Mouse (Mus musculus) olfactory bulb, adult 2 months (tissue): Measurements from ENCODE around the gene Slc5a10. TPM values are rescaled to one million over a fixed set of nuclear protein-coding genes. Genes with fewer than 3 reads are reported as not detected.

Experiments used
- H3K27ac ChIP-seq: fragments of 200-500 bp; 2 replicates; pipeline ENCODE4 v1.5.1; 2012; ENCODE audit warnings: low read depth, low read length; ENCODE audit not compliant: insufficient read depth
- H3K4me1 ChIP-seq: fragments of 200-500 bp; 2 replicates; pipeline ENCODE4 v1.6.1; 2012; ENCODE audit warnings: low read length; ENCODE audit not compliant: control insufficient read depth, insufficient read depth
- H3K4me3 ChIP-seq: fragments of 200-500 bp; 2 replicates; pipeline ENCODE4 v1.5.1; 2012; ENCODE audit warnings: mild to moderate bottlenecking, low read depth, low read length, moderate library complexity; ENCODE audit not compliant: insufficient read depth
- CTCF ChIP-seq: fragments of 200-500 bp; IDR thresholded peaks from 2 replicates; pipeline ENCODE4 v1.5.1; 2012; ENCODE audit warnings: low read depth, mild to moderate bottlenecking, low read length, moderate library complexity; ENCODE audit not compliant: insufficient read depth
- POLR2A ChIP-seq: fragments of 200-500 bp; IDR thresholded peaks from 2 replicates; pipeline ENCODE4 v1.6.1; 2012; ENCODE audit warnings: mild to moderate bottlenecking, low read depth, low read length, moderate library complexity; ENCODE audit not compliant: insufficient read depth
- WGBS: fragments of 180-500 bp; shearing (Covaris S2); methylation state at CpG from one replicate; pipeline ENCODE4 v1.1.7; 2018; 5-methylcytosine and 5-hydroxymethylcytosine counted together
- polyA plus RNA-seq: library from polyadenylated mRNA; stranded (reverse); fragments of >200 nt; gene quantifications from 2 replicates; pipeline ENCODE4 v1.2.4, GENCODE M21; 2012; ENCODE audit warnings: low replicate concordance; ENCODE audit not compliant: missing spikeins, insufficient read depth, insufficient read length

Gene Slc5a10
- polyA plus RNA-seq, 1 experiment: not detected

DNA sequence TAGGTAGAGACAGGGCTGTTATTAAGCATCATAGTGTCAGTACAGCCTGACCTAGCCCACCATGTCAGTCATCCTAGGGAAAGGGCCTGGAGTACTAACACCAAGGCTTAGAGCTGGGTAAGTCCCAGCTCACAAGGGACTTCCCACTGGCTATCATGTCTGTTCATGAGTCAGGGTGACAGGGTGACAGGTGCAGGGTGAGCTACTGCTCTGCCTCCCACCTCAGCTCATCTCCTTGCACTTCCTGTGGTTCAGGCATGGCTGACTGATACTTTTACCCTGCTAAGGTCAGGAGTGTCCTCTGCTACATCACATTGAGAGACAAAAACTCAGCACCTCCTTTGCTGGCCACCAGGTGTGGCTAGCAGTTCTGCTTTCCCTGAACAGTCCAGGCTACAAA, 21.8 kb downstream of the Slc5a10 start:
- no peak overlapping the region for H3K27ac ChIP-seq
- peaks cover 7% of the 10 kb centered on the region; the same call in 1 of the 2 replicates for H3K4me1 ChIP-seq
- TF ChIP-seq POLR2A (no peak), CTCF (no peak)
- H3K4me3 ChIP-seq: no peak overlapping the region

- WGBS: 94% methylated on average over 5 of the region's 5 CpGs
- H3K27ac ChIP-seq: no peak overlapping the region
- no peaks in the 10 kb centered on the region for H3K4me1 ChIP-seq
- no peak for TF ChIP-seq POLR2A
- no peak for TF ChIP-seq CTCF
- H3K4me3 ChIP-seq: no peak overlapping the region
Observed at GRCm38 (mm10) chr11:61692996-61693395, 27.6 kb downstream of the Slc5a10 start.

GRCm38 (mm10) chr11:61687595-61687994, 33.0 kb downstream of the Slc5a10 start:
- no peak overlapping the region for H3K4me3 ChIP-seq
- 94% methylated on average over 2 of the region's 2 CpGs for WGBS
- no peak overlapping the region for H3K27ac ChIP-seq
- peaks cover 19% of the 10 kb centered on the region for H3K4me1 ChIP-seq
- no peak for TF ChIP-seq POLR2A
- no peak for TF ChIP-seq CTCF

DNA sequence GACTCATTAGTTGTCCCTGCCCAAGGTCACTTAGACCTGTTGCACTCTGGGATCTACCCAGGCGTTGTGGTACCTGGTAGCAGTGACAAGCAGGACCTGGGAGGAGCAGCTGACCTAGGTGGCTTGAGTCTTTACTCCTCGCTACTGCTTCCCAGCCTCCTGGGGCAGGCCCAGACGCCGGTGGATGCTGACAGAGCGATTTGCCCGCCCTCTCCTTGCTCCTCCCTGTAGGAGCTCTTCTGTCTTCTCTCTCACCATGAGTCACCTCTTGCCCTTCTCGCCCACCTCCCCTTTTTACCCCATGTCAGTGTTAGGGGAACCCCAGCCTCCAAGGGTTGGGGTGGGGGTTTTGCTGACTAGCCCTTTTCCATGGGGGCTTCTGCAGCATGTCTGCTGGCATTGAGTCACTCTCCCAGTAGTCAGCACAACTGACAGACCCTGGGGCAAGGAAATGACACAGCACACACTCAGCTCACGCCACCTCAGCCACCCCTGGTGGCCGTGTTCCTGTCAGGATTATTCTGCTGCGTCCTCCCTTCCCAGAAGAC, 33.6 kb downstream of the Slc5a10 start:
- Histone ChIP-seq H3K27ac (no peak overlapping the region), H3K4me3 (no peak overlapping the region), H3K4me1 (peaks cover 19% of the 10 kb centered on the region)
- WGBS: 59% methylated on average over 10 of the region's 10 CpGs
- TF ChIP-seq CTCF (no peak), POLR2A (no peak)

DNA sequence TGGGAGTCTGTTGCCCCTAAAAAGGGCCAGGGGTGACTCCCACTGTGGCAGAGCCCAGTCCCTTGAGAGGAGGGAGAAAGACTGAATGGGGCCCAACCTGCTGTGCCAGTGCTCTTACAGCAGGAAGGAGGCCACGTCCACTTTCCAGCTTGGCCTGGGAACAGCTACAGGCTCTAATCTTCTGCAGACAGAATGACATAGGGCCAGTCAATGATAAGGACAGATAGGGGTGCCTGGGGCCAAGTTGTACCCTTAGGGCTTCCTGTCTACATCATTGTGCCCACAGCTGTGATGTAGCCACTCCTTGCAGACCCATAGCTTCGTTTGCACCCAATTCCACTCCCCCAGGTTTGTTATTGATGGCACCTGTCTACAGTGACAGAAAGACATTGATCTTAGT, 34.5 kb downstream of the Slc5a10 start:
- H3K4me1 ChIP-seq: peaks cover 19% of the 10 kb centered on the region
- TF ChIP-seq CTCF (no peak), POLR2A (no peak)
- H3K27ac ChIP-seq: no peak overlapping the region
- H3K4me3 ChIP-seq: no peak overlapping the region
- WGBS: 83% methylated on average over 2 of the region's 2 CpGs

DNA sequence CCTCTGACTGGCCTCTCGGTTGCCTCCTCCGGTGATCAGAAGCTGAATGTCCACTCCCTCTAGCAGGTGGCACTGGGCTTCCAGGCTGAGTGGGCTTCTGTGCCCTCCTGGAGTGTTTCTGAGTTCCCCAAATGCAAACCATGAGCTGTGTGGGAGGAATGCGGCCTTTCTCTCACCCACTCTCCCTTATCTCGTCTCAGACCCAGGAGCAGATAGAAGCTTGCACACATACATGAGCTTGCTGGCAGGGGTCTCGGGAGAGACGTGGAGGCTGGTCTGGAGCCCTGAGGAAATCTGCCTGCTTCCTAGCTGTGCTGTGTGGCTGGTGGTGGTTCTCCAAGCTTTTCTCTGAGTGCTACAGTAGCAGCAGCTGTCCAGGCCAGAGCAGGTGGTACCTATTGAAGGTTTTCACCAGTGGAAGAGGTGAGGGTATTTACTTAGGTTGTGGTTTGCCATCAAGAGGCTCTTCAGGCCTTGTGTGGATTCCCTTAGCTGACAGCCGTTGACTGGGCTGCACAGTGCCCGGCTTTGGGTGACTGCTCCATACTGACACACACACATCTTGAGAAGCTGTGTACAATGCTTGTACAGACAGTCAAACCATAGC, 35.4 kb downstream of the Slc5a10 start:
- TF ChIP-seq CTCF (no peak), POLR2A (no peak)
- Histone ChIP-seq H3K27ac (no peak overlapping the region), H3K4me1 (peaks cover 19% of the 10 kb centered on the region), H3K4me3 (no peak overlapping the region)
- 86% methylated on average over 8 of the region's 8 CpGs for WGBS

GRCm38 (mm10) chr11:61683907-61684731, 36.5 kb downstream of the Slc5a10 start, which contains the start of gene Fam83g:
Gene Fam83g, plus strand, starts transcription at chr11:61684091.
- WGBS: 7% methylated on average over 76 of the region's 76 CpGs
- H3K27ac ChIP-seq: no peak within 1 kb of the TSS
- H3K4me1 ChIP-seq: peaks cover 19% of the 10 kb centered on the region
- peak within 1 kb of the TSS; percentile 12; the same call in 1 of the 2 replicates for H3K4me3 ChIP-seq
- TF ChIP-seq CTCF: no peak
- no peak for TF ChIP-seq POLR2A

- 79% methylated on average over 4 of the region's 4 CpGs for WGBS
- no peak overlapping the region for H3K4me3 ChIP-seq
- peaks cover 17% of the 10 kb centered on the region for H3K4me1 ChIP-seq
- no peak overlapping the region for H3K27ac ChIP-seq
- no peak for TF ChIP-seq CTCF
- no peak for TF ChIP-seq POLR2A
Observed at GRCm38 (mm10) chr11:61679091-61679866, 41.3 kb downstream of the Slc5a10 start.
